Mouse (Mus musculus): ENCODE data around the gene Dcps. TPM values are rescaled to one million over a fixed set of nuclear protein-coding genes. Genes with fewer than 3 reads are reported as not detected.

Dcps gene
- polyA plus RNA-seq, 1 experiment from 2014 or later, result 61.5 TPM

GRCm38 (mm10) chr9:35173331-35173730 lies 2.5 kb downstream of the Dcps start:
- no peaks in the 10 kb centered on the region for H3K27me3 ChIP-seq (replicated peaks)
- ATAC-seq (ENCODE audit: insufficient number of reproducible peaks, low FRiP score), result no peak
- no peak overlapping the region for H3K4me2 ChIP-seq
- no peaks in the 10 kb centered on the region for H3K9me3 ChIP-seq (replicated peaks)
- 70% methylated on average over 1 of the region's 1 CpGs for WGBS
- H3K27ac ChIP-seq (ENCODE audit: poor library complexity, severe bottlenecking), result no peak overlapping the region
- H3K4me1 ChIP-seq (replicated peaks), result 0 out of 2 replicates have a peak, but pooled peaks cover 8% of the 10 kb centered on the region
- peaks cover 14% of the 10 kb centered on the region for H3K36me3 ChIP-seq
- H3K4me3 ChIP-seq, result no peak overlapping the region
- no peak overlapping the region for H3K9ac ChIP-seq

GRCm38 (mm10) chr9:35170071-35170470 lies 5.8 kb downstream of the Dcps start:
- Histone ChIP-seq H3K4me2 (no peak overlapping the region), H3K4me3 (no peak overlapping the region), H3K36me3 (peaks cover 22% of the 10 kb centered on the region), H3K9me3 (replicated peaks) (no peaks in the 10 kb centered on the region), H3K27ac (ENCODE audit: poor library complexity, severe bottlenecking) (no peak overlapping the region), H3K27me3 (replicated peaks) (no peaks in the 10 kb centered on the region), H3K9ac (no peak overlapping the region), H3K4me1 (replicated peaks) (0 out of 2 replicates have a peak, but pooled peaks cover 6% of the 10 kb centered on the region)
- 89% methylated on average over 7 of the region's 7 CpGs for WGBS
- no peak for ATAC-seq (ENCODE audit: insufficient number of reproducible peaks, low FRiP score)

- Histone ChIP-seq H3K9ac (no peak overlapping the region), H3K4me2 (no peak overlapping the region), H3K36me3 (peaks cover 22% of the 10 kb centered on the region), H3K27ac (ENCODE audit: poor library complexity, severe bottlenecking) (no peak overlapping the region), H3K4me3 (no peak overlapping the region), H3K27me3 (replicated peaks) (no peaks in the 10 kb centered on the region), H3K4me1 (replicated peaks) (no peaks in the 10 kb centered on the region), H3K9me3 (replicated peaks) (no peaks in the 10 kb centered on the region)
- ATAC-seq (ENCODE audit: insufficient number of reproducible peaks, low FRiP score), result no peak
- WGBS, result 66% methylated on average over 9 of the region's 9 CpGs
Observed at GRCm38 (mm10) chr9:35166798-35167635, 8.8 kb downstream of the Dcps start.

- ATAC-seq (ENCODE audit: insufficient number of reproducible peaks, low FRiP score), result peak; percentile 57; the same call in 1 of the 2 replicates
- Histone ChIP-seq H3K36me3 (peaks cover 22% of the 10 kb centered on the region), H3K4me2 (no peak overlapping the region), H3K4me1 (replicated peaks) (no peaks in the 10 kb centered on the region), H3K4me3 (no peak overlapping the region), H3K9me3 (replicated peaks) (no peaks in the 10 kb centered on the region), H3K27ac (ENCODE audit: poor library complexity, severe bottlenecking) (no peak overlapping the region), H3K27me3 (replicated peaks) (no peaks in the 10 kb centered on the region), H3K9ac (no peak overlapping the region)
- WGBS, result 29% methylated on average over 3 of the region's 3 CpGs
Observed at GRCm38 (mm10) chr9:35166144-35166797, 9.6 kb downstream of the Dcps start.

GRCm38 (mm10) chr9:35164142-35164874 lies 11.6 kb downstream of the Dcps start:
- H3K36me3 ChIP-seq, result peaks cover 8% of the 10 kb centered on the region; the same call in 1 of the 2 replicates
- H3K27me3 ChIP-seq (replicated peaks), result no peaks in the 10 kb centered on the region
- H3K9me3 ChIP-seq (replicated peaks), result no peaks in the 10 kb centered on the region
- H3K4me3 ChIP-seq, result no peak overlapping the region
- H3K9ac ChIP-seq, result no peak overlapping the region
- ATAC-seq (ENCODE audit: insufficient number of reproducible peaks, low FRiP score), result no peak
- 0 out of 2 replicates have a peak, but pooled peaks cover 3% of the 10 kb centered on the region for H3K4me1 ChIP-seq (replicated peaks)
- 62% methylated on average over 5 of the region's 5 CpGs for WGBS
- H3K27ac ChIP-seq (ENCODE audit: poor library complexity, severe bottlenecking), result no peak overlapping the region
- no peak overlapping the region for H3K4me2 ChIP-seq

GRCm38 (mm10) chr9:35163011-35163690 lies 12.7 kb downstream of the Dcps start:
- Histone ChIP-seq H3K9me3 (replicated peaks) (no peaks in the 10 kb centered on the region), H3K36me3 (peaks cover 7% of the 10 kb centered on the region; the same call in 1 of the 2 replicates), H3K9ac (no peak overlapping the region), H3K27me3 (replicated peaks) (no peaks in the 10 kb centered on the region), H3K27ac (ENCODE audit: poor library complexity, severe bottlenecking) (no peak overlapping the region), H3K4me2 (no peak overlapping the region), H3K4me1 (replicated peaks) (0 out of 2 replicates have a peak, but pooled peaks cover 3% of the 10 kb centered on the region), H3K4me3 (no peak overlapping the region)
- no peak for ATAC-seq (ENCODE audit: insufficient number of reproducible peaks, low FRiP score)
- WGBS, result 83% methylated on average over 11 of the region's 11 CpGs

GRCm38 (mm10) chr9:35161721-35162120 lies 14.1 kb downstream of the Dcps start:
- Histone ChIP-seq H3K4me1 (replicated peaks) (peaks cover 4% of the 10 kb centered on the region; the same call in 1 of the 2 replicates), H3K4me2 (no peak overlapping the region), H3K27ac (ENCODE audit: poor library complexity, severe bottlenecking) (no peak overlapping the region), H3K27me3 (replicated peaks) (no peaks in the 10 kb centered on the region), H3K4me3 (no peak overlapping the region), H3K36me3 (peaks cover 4% of the 10 kb centered on the region; the same call in 1 of the 2 replicates), H3K9me3 (replicated peaks) (no peaks in the 10 kb centered on the region), H3K9ac (no peak overlapping the region)
- WGBS, result 85% methylated on average over 7 of the region's 7 CpGs
- ATAC-seq (ENCODE audit: insufficient number of reproducible peaks, low FRiP score), result no peak

- Histone ChIP-seq H3K27me3 (replicated peaks) (no peaks in the 10 kb centered on the region), H3K9me3 (replicated peaks) (no peaks in the 10 kb centered on the region), H3K4me3 (no peak overlapping the region), H3K27ac (ENCODE audit: poor library complexity, severe bottlenecking) (no peak overlapping the region), H3K9ac (no peak overlapping the region), H3K4me1 (replicated peaks) (peaks cover 14% of the 10 kb centered on the region; the same call in 1 of the 2 replicates), H3K36me3 (peaks cover 4% of the 10 kb centered on the region; the same call in 1 of the 2 replicates), H3K4me2 (no peak overlapping the region)
- 59% methylated on average over 2 of the region's 2 CpGs for WGBS
- ATAC-seq (ENCODE audit: insufficient number of reproducible peaks, low FRiP score), result no peak
Observed at GRCm38 (mm10) chr9:35160662-35161061, 15.2 kb downstream of the Dcps start.

- H3K36me3 ChIP-seq, result no peaks in the 10 kb centered on the region
- ATAC-seq (ENCODE audit: insufficient number of reproducible peaks, low FRiP score), result no peak
- H3K4me2 ChIP-seq, result no peak overlapping the region
- no peak overlapping the region for H3K4me3 ChIP-seq
- H3K27me3 ChIP-seq (replicated peaks), result no peaks in the 10 kb centered on the region
- peaks cover 14% of the 10 kb centered on the region; the same call in 1 of the 2 replicates for H3K4me1 ChIP-seq (replicated peaks)
- WGBS, result 87% methylated on average over 3 of the region's 3 CpGs
- no peak overlapping the region for H3K27ac ChIP-seq (ENCODE audit: poor library complexity, severe bottlenecking)
- H3K9me3 ChIP-seq (replicated peaks), result no peaks in the 10 kb centered on the region
- H3K9ac ChIP-seq, result no peak overlapping the region
Observed at GRCm38 (mm10) chr9:35158477-35158876, 17.4 kb downstream of the Dcps start.

GRCm38 (mm10) chr9:35156862-35157261 lies 19.0 kb downstream of the Dcps start:
- Histone ChIP-seq H3K4me1 (replicated peaks) (peaks cover 14% of the 10 kb centered on the region; the same call in 1 of the 2 replicates), H3K9me3 (replicated peaks) (no peaks in the 10 kb centered on the region), H3K4me2 (no peak overlapping the region), H3K27ac (ENCODE audit: poor library complexity, severe bottlenecking) (no peak overlapping the region), H3K4me3 (no peak overlapping the region), H3K9ac (no peak overlapping the region), H3K27me3 (replicated peaks) (no peaks in the 10 kb centered on the region), H3K36me3 (no peaks in the 10 kb centered on the region)
- 78% methylated on average over 4 of the region's 4 CpGs for WGBS
- ATAC-seq (ENCODE audit: insufficient number of reproducible peaks, low FRiP score), result no peak

Data from heart, embryonic 12.5 days (tissue).